Mouse (Mus musculus): ENCODE measurements around the gene Sntg2.

DNA sequence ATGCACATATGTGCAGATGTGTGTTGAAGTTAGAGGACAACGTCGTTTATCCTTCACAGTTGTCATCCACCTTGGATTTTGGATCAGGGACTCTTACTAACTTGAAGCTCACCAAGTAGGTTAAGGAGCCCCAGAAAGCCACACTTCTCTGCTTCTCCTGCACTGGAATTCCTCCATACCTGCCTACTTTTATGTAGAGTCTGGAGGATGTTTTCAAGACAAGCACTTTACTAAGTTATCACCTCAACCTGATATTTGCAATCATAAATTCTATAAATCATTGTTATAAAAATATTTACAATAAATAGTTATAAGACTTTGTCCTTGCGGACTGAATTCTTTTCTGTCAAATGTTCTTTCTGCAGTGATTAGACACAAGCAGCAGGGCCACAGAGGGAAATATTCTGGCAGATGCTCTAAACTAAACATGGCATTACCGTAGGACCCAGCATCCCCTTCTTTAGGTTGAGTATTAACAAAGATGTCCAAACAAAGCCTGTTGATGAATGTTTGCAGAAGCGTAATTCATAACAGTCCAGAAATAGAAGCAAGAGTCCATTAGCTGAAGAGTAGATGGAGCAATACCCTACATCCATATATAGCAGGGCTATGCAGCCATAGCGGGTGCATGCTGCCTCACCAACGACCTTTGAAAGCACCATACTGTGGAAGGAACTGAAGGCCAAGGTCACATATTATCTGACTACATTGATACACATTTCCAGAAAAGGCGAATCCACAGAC is 100.8 kb downstream of the Sntg2 start:
- TF ChIP-seq EP300 (IDR thresholded peaks at IDR 0.05; ENCODE audit: low read depth) (no peak), CTCF (IDR thresholded peaks at IDR 0.05; ENCODE audit: low read depth) (no peak)
